Mouse (Mus musculus) lung, adult 2 months (tissue): ENCODE measurements around the gene Tgm1.

ENCODE experiments used
- CTCF ChIP-seq: fragments of 200-500 bp; IDR thresholded peaks from 2 replicates; pipeline ENCODE4 v1.5.1; 2011; ENCODE audit warnings: mild to moderate bottlenecking, low read length, control low read depth; ENCODE audit not compliant: insufficient read depth
- POLR2A ChIP-seq: fragments of 200-500 bp; IDR thresholded peaks from 2 replicates; pipeline ENCODE4 v1.6.1; 2011; ENCODE audit warnings: low read depth, mild to moderate bottlenecking, control low read depth, low read length, borderline replicate concordance; ENCODE audit errors: extremely low read depth

GRCm38 (mm10) chr14:55713007-55713728 is 558 bp downstream of the Tgm1 start:
- TF ChIP-seq CTCF: no peak
- TF ChIP-seq POLR2A: no peak
